Mouse (Mus musculus): ENCODE data around the gene Tnpo3. TPM values are rescaled to one million over a fixed set of nuclear protein-coding genes. Genes with fewer than 3 reads are reported as not detected.
A peak's percentile ranks its signal among the peaks of the same experiment; 100 is the strongest.

The Tnpo3 gene
- total and polyA plus RNA-seq, 2 experiments: 26.8 to 34.7 TPM

GRCm38 (mm10) chr6:29536651-29537193 lies 73.0 kb downstream of the Tnpo3 start:
- Histone ChIP-seq H3K9ac (ENCODE audit: low read depth, low read length) (peak overlapping the region; percentile 47), H3K27me3 (ENCODE audit: control insufficient read depth, insufficient read depth, low read length) (no peaks in the 10 kb centered on the region), H3K27ac (replicated peaks; ENCODE audit: insufficient read depth, low read depth, low read length) (peak overlapping the region; percentile 70), H3K36me3 (ENCODE audit: control insufficient read depth, insufficient read depth, low read length) (no peaks in the 10 kb centered on the region), H3K4me1 (ENCODE audit: control insufficient read depth, insufficient read depth, low read length) (peaks cover 22% of the 10 kb centered on the region), H3K4me3 (ENCODE audit: insufficient read depth, low read depth, low read length) (no peak overlapping the region), H3K79me2 (ENCODE audit: control insufficient read depth, insufficient read depth, low read length) (no peaks in the 10 kb centered on the region)
- peak; percentile 76 for DNase-seq (ENCODE audit: extremely low read depth, low read depth, low spot score)
- 12% methylated on average over 4 of the region's 4 CpGs for WGBS
- TF ChIP-seq CTCF (IDR thresholded peaks at IDR 0.05; ENCODE audit: low read depth, low read length): peak; percentile 38
- TF ChIP-seq POLR2A (IDR thresholded peaks at IDR 0.05; ENCODE audit: extremely low read depth, insufficient read depth, low read length): no peak

DNA sequence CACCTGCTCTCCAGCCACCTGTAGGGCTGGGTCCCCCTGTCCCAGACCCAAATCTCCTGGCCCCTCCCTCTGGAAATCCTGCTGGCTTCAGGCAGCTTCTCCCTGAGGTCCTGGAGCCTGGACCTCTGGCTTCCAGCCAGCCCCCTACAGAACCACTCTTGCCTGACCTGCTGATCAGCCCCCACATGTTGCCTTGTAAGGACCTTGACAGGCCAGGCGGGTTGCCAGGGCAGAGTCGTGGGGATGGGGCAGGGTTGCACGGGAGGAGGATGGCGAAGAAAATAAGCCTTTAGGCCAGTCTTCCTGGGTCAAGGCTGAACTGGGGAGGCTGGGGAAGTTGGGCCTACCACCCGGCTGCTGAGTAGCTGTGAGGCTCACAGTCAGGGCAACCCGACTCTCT lies 74.4 kb downstream of the Tnpo3 start:
- WGBS: 48% methylated on average over 6 of the region's 6 CpGs

DNA sequence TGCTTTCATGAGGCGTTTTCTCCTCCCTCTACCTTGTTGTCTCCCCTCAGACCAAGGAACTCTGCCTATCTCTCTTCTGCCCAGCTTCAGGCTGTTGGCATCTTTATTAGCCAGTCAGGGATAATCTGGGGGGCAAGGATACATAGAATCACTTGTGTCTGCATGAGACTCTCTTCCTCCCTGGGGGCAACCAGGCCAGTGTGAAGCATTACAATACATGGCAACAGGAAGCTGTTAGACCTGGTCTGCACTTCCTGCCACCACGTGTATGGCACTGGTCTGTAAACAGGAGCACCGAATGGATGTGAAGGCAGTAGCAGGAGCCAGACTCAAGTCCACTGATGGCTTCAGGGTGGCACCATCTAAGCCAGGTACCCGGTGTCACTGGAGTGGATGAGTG lies 79.6 kb downstream of the Tnpo3 start:
- TF ChIP-seq POLR2A (IDR thresholded peaks at IDR 0.05; ENCODE audit: extremely low read depth, insufficient read depth, low read length): no peak
- 74% methylated on average over 4 of the region's 4 CpGs for WGBS
- no peak overlapping the region for H3K9ac ChIP-seq (ENCODE audit: low read depth, low read length)
- no peak overlapping the region for H3K27ac ChIP-seq (replicated peaks; ENCODE audit: insufficient read depth, low read depth, low read length)
- DNase-seq (ENCODE audit: extremely low read depth, low read depth, low spot score): no peak
- H3K4me1 ChIP-seq (ENCODE audit: control insufficient read depth, insufficient read depth, low read length): peaks cover 4% of the 10 kb centered on the region; the same call in 1 of the 2 replicates
- no peaks in the 10 kb centered on the region for H3K36me3 ChIP-seq (ENCODE audit: control insufficient read depth, insufficient read depth, low read length)
- H3K27me3 ChIP-seq (ENCODE audit: control insufficient read depth, insufficient read depth, low read length): no peaks in the 10 kb centered on the region
- no peak overlapping the region for H3K4me3 ChIP-seq (ENCODE audit: insufficient read depth, low read depth, low read length)
- H3K79me2 ChIP-seq (ENCODE audit: control insufficient read depth, insufficient read depth, low read length): 0 out of 2 replicates have a peak, but pooled peaks cover 2% of the 10 kb centered on the region

More for the DNA sequence above, 74.4 kb downstream of the Tnpo3 start:
- H3K27me3 ChIP-seq (ENCODE audit: control insufficient read depth, insufficient read depth, low read length): no peaks in the 10 kb centered on the region
- no peaks in the 10 kb centered on the region for H3K36me3 ChIP-seq (ENCODE audit: control insufficient read depth, insufficient read depth, low read length)
- no peaks in the 10 kb centered on the region for H3K79me2 ChIP-seq (ENCODE audit: control insufficient read depth, insufficient read depth, low read length)
- no peak for DNase-seq (ENCODE audit: extremely low read depth, low read depth, low spot score)
- TF ChIP-seq CTCF (IDR thresholded peaks at IDR 0.05; ENCODE audit: low read depth, low read length) (no peak), POLR2A (IDR thresholded peaks at IDR 0.05; ENCODE audit: extremely low read depth, insufficient read depth, low read length) (no peak)
- H3K4me3 ChIP-seq (ENCODE audit: insufficient read depth, low read depth, low read length): no peak overlapping the region
- H3K4me1 ChIP-seq (ENCODE audit: control insufficient read depth, insufficient read depth, low read length): peaks cover 15% of the 10 kb centered on the region
- H3K27ac ChIP-seq (replicated peaks; ENCODE audit: insufficient read depth, low read depth, low read length): no peak overlapping the region
- no peak overlapping the region for H3K9ac ChIP-seq (ENCODE audit: low read depth, low read length)

- Histone ChIP-seq H3K36me3 (ENCODE audit: control insufficient read depth, insufficient read depth, low read length) (no peaks in the 10 kb centered on the region), H3K4me1 (ENCODE audit: control insufficient read depth, insufficient read depth, low read length) (peaks cover 4% of the 10 kb centered on the region; the same call in 1 of the 2 replicates), H3K4me3 (ENCODE audit: insufficient read depth, low read depth, low read length) (no peak overlapping the region), H3K9ac (ENCODE audit: low read depth, low read length) (no peak overlapping the region), H3K79me2 (ENCODE audit: control insufficient read depth, insufficient read depth, low read length) (0 out of 2 replicates have a peak, but pooled peaks cover 2% of the 10 kb centered on the region), H3K27me3 (ENCODE audit: control insufficient read depth, insufficient read depth, low read length) (no peaks in the 10 kb centered on the region), H3K27ac (replicated peaks; ENCODE audit: insufficient read depth, low read depth, low read length) (peak overlapping the region; percentile 37; the same call in 1 of the 2 replicates)
- no peak for DNase-seq (ENCODE audit: extremely low read depth, low read depth, low spot score)
- TF ChIP-seq POLR2A (IDR thresholded peaks at IDR 0.05; ENCODE audit: extremely low read depth, insufficient read depth, low read length): no peak
- TF ChIP-seq CTCF (IDR thresholded peaks at IDR 0.05; ENCODE audit: low read depth, low read length): no peak
- 79% methylated on average over 2 of the region's 2 CpGs for WGBS
Observed at GRCm38 (mm10) chr6:29529444-29529820, 80.3 kb downstream of the Tnpo3 start.

GRCm38 (mm10) chr6:29528561-29529443 lies 80.9 kb downstream of the Tnpo3 start:
- no peak for DNase-seq (ENCODE audit: extremely low read depth, low read depth, low spot score)
- Histone ChIP-seq H3K4me1 (ENCODE audit: control insufficient read depth, insufficient read depth, low read length) (peaks cover 8% of the 10 kb centered on the region; the same call in 1 of the 2 replicates), H3K27ac (replicated peaks; ENCODE audit: insufficient read depth, low read depth, low read length) (peak overlapping the region; percentile 37; the same call in 1 of the 2 replicates), H3K27me3 (ENCODE audit: control insufficient read depth, insufficient read depth, low read length) (no peaks in the 10 kb centered on the region), H3K36me3 (ENCODE audit: control insufficient read depth, insufficient read depth, low read length) (no peaks in the 10 kb centered on the region), H3K79me2 (ENCODE audit: control insufficient read depth, insufficient read depth, low read length) (0 out of 2 replicates have a peak, but pooled peaks cover 2% of the 10 kb centered on the region), H3K9ac (ENCODE audit: low read depth, low read length) (peak overlapping the region; percentile 34), H3K4me3 (ENCODE audit: insufficient read depth, low read depth, low read length) (peak overlapping the region; percentile 8; the same call in 1 of the 2 replicates)
- 65% methylated on average over 13 of the region's 13 CpGs for WGBS
- no peak for TF ChIP-seq POLR2A (IDR thresholded peaks at IDR 0.05; ENCODE audit: extremely low read depth, insufficient read depth, low read length)
- no peak for TF ChIP-seq CTCF (IDR thresholded peaks at IDR 0.05; ENCODE audit: low read depth, low read length)

Measured in liver, adult 2 months (tissue).